In genomic region chr17:81150730-81151129, GRCm38 (mm10) we compare ENCODE assay signal across 18 mouse cellular contexts.
DNase-seq lines count a peak whose midpoint lies in the region; ATAC-seq and TF ChIP-seq lines count a peak whose summit lies in the region.
"Had no signal": no experiment of that assay in that cellular context is flagged by ENCODE, and none has a peak within 500 bp of the region (broad histone marks: within the 10 kb centered on the region; RNA-seq: fewer than 3 reads in every experiment).

No protein-coding gene starts in this region.

- TF ChIP-seq CTCF in hindbrain, postnatal 0 days (IDR thresholded peaks at IDR 0.05; ENCODE audit: low read depth), result no peak

- intact Hi-C loops in left cerebral cortex, postnatal 14 days (cut with DNase I), result no loop called here

- no peak for ATAC-seq in hindbrain, postnatal 0 days
- ATAC-seq in neural tube, embryonic 15.5 days (ENCODE audit: low FRiP score), result no peak
- ATAC-seq in hindbrain, embryonic 13.5 days (ENCODE audit: low FRiP score), result no peak
- ATAC-seq: forebrain, embryonic 16.5 days; inflammation-experienced regulatory T-cells, adult 6 months had no signal

- WGBS in hindbrain, postnatal 0 days, result 48% methylated on average over 4 of the region's 4 CpGs
- 90% methylated on average over 4 of the region's 4 CpGs for WGBS in hindbrain, embryonic 10.5 days
- 82% methylated on average over 4 of the region's 4 CpGs for WGBS in neural tube, embryonic 15.5 days
- 87% methylated on average over 4 of the region's 4 CpGs for WGBS in hindbrain, embryonic 13.5 days

- no peak overlapping the region for H3K4me2 ChIP-seq in hindbrain, postnatal 0 days (ENCODE audit: low read depth, low read length)
- no peak overlapping the region for H3K4me2 ChIP-seq in neural tube, embryonic 15.5 days
- H3K4me2 ChIP-seq in hindbrain, embryonic 13.5 days, result no peak overlapping the region
- H3K4me2 ChIP-seq: midbrain, embryonic 11.5 days had no signal

- DNase-seq in hindbrain, postnatal 0 days (ENCODE audit: low spot score), result peak; percentile 17
- DNase-seq in hindbrain, embryonic 10.5 days (ENCODE audit: low spot score), result no peak
- peak; percentile 56 to 72 for DNase-seq in layer of hippocampus, adult 18-20 months (ENCODE audit: low spot score in 2 of 2)
- DNase-seq in left cerebral cortex, postnatal 14 days (ENCODE audit: low spot score in 2 of 2), result peak; percentile 34 to 37
- peak; percentile 9 for DNase-seq in right cerebral cortex, postnatal 4 days
- no peak for DNase-seq in adrenal gland, postnatal 14 days
- DNase-seq: embryo, embryonic 11 days; heart, postnatal 36 days; lung, postnatal 14 days had no signal

- no peaks in the 10 kb centered on the region for H3K27me3 ChIP-seq in hindbrain, postnatal 0 days (ENCODE audit: insufficient read depth, low read length)
- no peaks in the 10 kb centered on the region for H3K27me3 ChIP-seq in hindbrain, embryonic 10.5 days (ENCODE audit: insufficient read depth, poor library complexity, severe bottlenecking)
- H3K27me3 ChIP-seq in neural tube, embryonic 15.5 days (replicated peaks), result no peaks in the 10 kb centered on the region
- H3K27me3 ChIP-seq in hindbrain, embryonic 13.5 days, result no peaks in the 10 kb centered on the region

- H3K4me1 ChIP-seq in hindbrain, postnatal 0 days (ENCODE audit: insufficient read depth, low read length), result no peaks in the 10 kb centered on the region
- no peaks in the 10 kb centered on the region for H3K4me1 ChIP-seq in hindbrain, embryonic 10.5 days (replicated peaks)
- no peaks in the 10 kb centered on the region for H3K4me1 ChIP-seq in neural tube, embryonic 15.5 days
- no peaks in the 10 kb centered on the region for H3K4me1 ChIP-seq in hindbrain, embryonic 13.5 days (replicated peaks)
- H3K4me1 ChIP-seq: heart, embryonic 10.5 days had no signal

- no peak overlapping the region for H3K9ac ChIP-seq in hindbrain, postnatal 0 days (replicated peaks; ENCODE audit: low read length)
- H3K9ac ChIP-seq in neural tube, embryonic 15.5 days (replicated peaks), result no peak overlapping the region
- no peak overlapping the region for H3K9ac ChIP-seq in hindbrain, embryonic 13.5 days
- H3K9ac ChIP-seq: liver, embryonic 14.5 days had no signal

- no peak overlapping the region for H3K4me3 ChIP-seq in hindbrain, postnatal 0 days (ENCODE audit: low read length)
- H3K4me3 ChIP-seq in hindbrain, embryonic 10.5 days, result no peak overlapping the region
- no peak overlapping the region for H3K4me3 ChIP-seq in neural tube, embryonic 15.5 days (replicated peaks)
- H3K4me3 ChIP-seq in hindbrain, embryonic 13.5 days, result no peak overlapping the region
- H3K4me3 ChIP-seq: heart, embryonic 10.5 days; myocyte had no signal

- no peak overlapping the region for H3K27ac ChIP-seq in hindbrain, postnatal 0 days
- no peak overlapping the region for H3K27ac ChIP-seq in hindbrain, embryonic 10.5 days
- H3K27ac ChIP-seq in neural tube, embryonic 15.5 days (replicated peaks), result no peak overlapping the region
- H3K27ac ChIP-seq in hindbrain, embryonic 13.5 days, result no peak overlapping the region
- H3K27ac ChIP-seq: heart, embryonic 10.5 days; liver, embryonic 14.5 days had no signal

- H3K36me3 ChIP-seq in hindbrain, postnatal 0 days (ENCODE audit: insufficient read depth, low read length), result no peaks in the 10 kb centered on the region
- H3K36me3 ChIP-seq in hindbrain, embryonic 10.5 days, result no peaks in the 10 kb centered on the region
- H3K36me3 ChIP-seq in neural tube, embryonic 15.5 days, result no peaks in the 10 kb centered on the region
- no peaks in the 10 kb centered on the region for H3K36me3 ChIP-seq in hindbrain, embryonic 13.5 days
- H3K36me3 ChIP-seq: G1E; heart, embryonic 10.5 days had no signal

- no peaks in the 10 kb centered on the region for H3K9me3 ChIP-seq in hindbrain, postnatal 0 days (ENCODE audit: low read length)
- no peaks in the 10 kb centered on the region for H3K9me3 ChIP-seq in hindbrain, embryonic 10.5 days
- no peaks in the 10 kb centered on the region for H3K9me3 ChIP-seq in neural tube, embryonic 15.5 days (replicated peaks)
- H3K9me3 ChIP-seq in hindbrain, embryonic 13.5 days, result no peaks in the 10 kb centered on the region
- H3K9me3 ChIP-seq: heart, embryonic 10.5 days had no signal

Comparison
In these comparisons a context has a peak if more than half of its experiments do, and no peak if none do; other contexts are left out.
1. DNase-seq: peak in hindbrain, postnatal 0 days (single experiment), layer of hippocampus, adult 18-20 months (2 of 2), left cerebral cortex, postnatal 14 days (2 of 2) and right cerebral cortex, postnatal 4 days (single experiment); none in hindbrain, embryonic 10.5 days (single experiment) and adrenal gland, postnatal 14 days (single experiment).